Mouse (Mus musculus): Measurements from ENCODE around the gene Gm5141. TPM values are rescaled to one million over a fixed set of nuclear protein-coding genes. Genes with fewer than 3 reads are reported as not detected.

Gm5141 gene
- 0.14 TPM in 1 of 2 replicates, not detected in the other for polyA plus RNA-seq (2012; ENCODE audit: low replicate concordance)

DNA sequence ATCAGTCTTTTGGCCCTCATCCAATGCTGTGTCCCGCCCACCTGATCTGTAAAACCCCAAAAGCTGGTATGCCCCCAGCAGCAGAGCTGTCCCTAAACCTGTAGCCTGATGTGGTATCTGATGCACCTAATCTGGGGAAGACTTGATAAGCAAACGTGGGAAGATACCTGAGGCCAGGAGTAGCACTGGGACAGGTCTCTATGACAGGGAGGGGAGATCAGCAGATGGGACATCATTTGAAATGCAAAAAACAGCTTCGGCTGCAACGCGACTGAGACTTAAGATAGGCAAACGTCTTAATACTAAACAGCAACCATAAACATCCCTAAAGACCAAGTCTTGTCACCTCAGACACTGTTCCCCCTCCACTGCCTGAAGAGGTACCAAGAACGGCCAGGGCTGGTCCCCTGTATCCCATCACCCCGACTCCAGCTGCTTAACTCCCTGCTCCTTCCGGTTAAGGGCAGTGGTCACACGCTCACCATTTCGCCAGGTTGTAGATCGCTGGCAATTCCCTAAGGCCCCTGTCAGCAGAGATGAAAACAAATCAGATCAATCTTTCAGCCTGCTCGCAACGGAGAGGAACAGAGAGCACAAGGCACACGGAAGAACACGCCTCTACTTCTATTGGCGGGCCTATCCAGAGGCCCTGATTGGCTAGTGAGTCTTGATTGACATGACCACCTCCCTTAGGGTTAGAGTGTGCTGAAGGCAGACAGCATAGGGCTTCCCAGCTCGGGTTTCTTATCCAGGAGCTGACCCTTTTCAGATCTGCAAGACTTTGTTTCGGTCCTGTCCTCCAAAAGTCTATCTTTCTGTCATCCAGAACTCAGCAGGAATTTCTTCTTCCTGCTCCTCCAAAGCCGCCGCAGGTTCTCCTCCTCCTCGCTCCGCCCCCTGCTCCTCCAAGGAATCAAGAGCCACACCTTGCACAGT, at the start of gene Gm5141:
TSS of gene Gm5141 (minus strand) at position 610 of the 936 bp plus-strand sequence.

DNA sequence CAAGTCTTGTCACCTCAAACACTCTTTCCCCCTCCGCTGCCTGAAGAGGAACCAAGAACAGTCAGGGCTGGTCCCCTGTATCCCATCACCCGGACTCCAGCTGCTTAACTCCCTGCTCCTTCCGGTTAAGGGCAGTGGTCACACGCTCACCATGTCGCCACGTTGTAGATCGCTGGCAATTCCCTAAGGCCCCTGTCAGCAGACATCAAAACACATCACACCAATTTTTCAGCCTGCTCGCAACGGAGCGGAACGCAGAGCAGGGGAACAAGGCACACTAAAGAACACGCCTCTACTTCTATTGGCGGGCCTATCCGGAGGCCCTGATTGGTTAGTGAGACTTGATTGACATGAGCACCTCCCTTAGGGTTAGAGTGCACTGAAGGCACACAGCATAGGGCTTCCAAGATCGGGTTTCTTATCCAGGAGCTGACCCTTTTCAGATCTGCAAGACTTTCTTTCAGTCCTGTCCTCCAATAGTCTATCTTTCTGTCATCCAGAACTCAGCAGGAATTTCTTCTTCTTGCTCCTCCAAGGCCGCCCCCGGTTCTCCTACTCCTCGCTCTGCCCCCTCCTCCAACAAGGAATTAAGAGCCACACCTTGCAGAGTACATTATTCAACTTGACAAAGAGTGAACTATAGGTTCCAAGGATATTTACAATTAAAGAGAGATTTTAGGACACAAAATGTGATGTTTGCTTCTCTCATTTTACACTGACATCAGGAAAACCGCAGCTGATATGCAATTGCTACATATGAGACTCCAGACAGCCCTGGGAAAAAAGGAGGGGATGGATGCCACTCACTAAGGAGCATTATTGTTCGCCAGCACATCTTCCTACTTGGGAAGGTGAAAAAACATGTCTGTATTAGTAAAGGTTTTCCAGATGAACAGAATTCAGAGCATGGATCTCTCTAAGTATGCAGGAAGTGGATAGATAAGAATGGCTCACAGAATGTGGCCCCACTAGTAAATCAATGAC, 24.9 kb downstream of the Gm5141 start, which contains the start of gene Platr25:
TSS of gene Platr25 (minus strand) at position 278 of the 984 bp plus-strand sequence.

Other genes starting within 250 kb of the Gm5141 start
- not detected in 2 replicates for gene Zfp935, start 227.3 kb downstream of the Gm5141 start, polyA plus RNA-seq (2012; ENCODE audit: low replicate concordance)
- 0.91 and 1.5 TPM in 2 replicates for gene Zfp934, start 214.6 kb downstream of the Gm5141 start, polyA plus RNA-seq (2012; ENCODE audit: low replicate concordance)
- not detected in 2 replicates for gene 6720489N17Rik, start 161.6 kb downstream of the Gm5141 start, polyA plus RNA-seq (2012; ENCODE audit: low replicate concordance)
- 0.55 and 0.67 TPM in 2 replicates for gene Platr25, start 25.1 kb downstream of the Gm5141 start, polyA plus RNA-seq (2012; ENCODE audit: low replicate concordance)
- not detected in 2 replicates for gene Fbp2, start 72.6 kb upstream of the Gm5141 start, polyA plus RNA-seq (2012; ENCODE audit: low replicate concordance)
- not detected in 2 replicates for gene Fbp1, start 102.5 kb upstream of the Gm5141 start, polyA plus RNA-seq (2012; ENCODE audit: low replicate concordance)
- 30.1 and 68.4 TPM in 2 replicates for gene 2010111I01Rik, start 179.1 kb upstream of the Gm5141 start, polyA plus RNA-seq (2012; ENCODE audit: low replicate concordance)